Mouse (Mus musculus) ovary, adult 10 weeks (tissue): ENCODE data around the gene Rpp40. TPM values are rescaled to one million over a fixed set of nuclear protein-coding genes. Genes with fewer than 3 reads are reported as not detected.

Experiments used
- polyA plus RNA-seq: library from polyadenylated mRNA; stranded (reverse); fragments of 350-450 nt; fragmentation: Illumina TruSeq; extraction: RNeasy Lipid Tissue Mini Kit (QIAGEN cat#74804); gene quantifications from one replicate; pipeline ENCODE4 v1.2.3, GENCODE M21; 2014

The Rpp40 gene
- 19.2 TPM for polyA plus RNA-seq

DNA sequence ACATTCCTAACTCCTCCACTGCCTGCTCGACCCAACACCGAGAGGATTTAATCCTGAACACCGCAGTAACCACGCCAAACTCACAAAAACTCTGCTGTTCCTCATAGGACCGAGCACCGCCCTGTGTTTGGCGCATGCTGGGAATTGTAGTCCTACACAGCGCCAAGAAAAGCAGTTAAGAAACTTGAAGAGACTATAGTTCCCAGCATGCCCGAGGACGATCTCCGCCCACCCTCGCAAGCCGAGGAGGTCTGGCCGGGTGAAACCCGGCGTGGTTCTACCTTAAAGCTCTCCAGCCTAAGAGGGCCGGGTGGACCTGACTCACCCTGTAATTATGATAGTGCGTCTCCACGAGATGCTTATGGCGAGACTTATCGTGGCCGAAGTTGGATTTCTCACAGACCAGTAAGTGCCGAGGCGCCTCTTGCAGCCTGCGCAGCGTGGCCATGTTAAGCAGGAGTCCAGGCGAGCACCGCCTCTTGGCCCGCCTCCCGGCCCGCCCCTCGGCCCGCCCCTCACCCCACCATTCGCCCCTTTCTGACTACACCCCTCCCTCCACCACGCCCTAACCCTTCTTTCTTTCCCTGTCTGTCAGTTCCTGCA is at the start of gene Rpp40:
Gene Rpp40, minus strand, starts transcription at position 481 of the 603 bp plus-strand sequence.

Other genes with a start within 250 kb of the Rpp40 start
- 18.4 TPM for gene Cdyl, start 246.5 kb downstream of the Rpp40 start, polyA plus RNA-seq
- not detected for gene Ppp1r3g, start 52.5 kb upstream of the Rpp40 start, polyA plus RNA-seq
- 24.3 TPM for gene Fars2, start 211.1 kb upstream of the Rpp40 start, polyA plus RNA-seq
- gene Lyrm4, start 211.2 kb upstream of the Rpp40 start, polyA plus RNA-seq, result 29.8 TPM